Mouse (Mus musculus): Measurements from ENCODE around the gene Zfp330. TPM values are rescaled to one million over a fixed set of nuclear protein-coding genes. Genes with fewer than 3 reads are reported as not detected.
A peak's percentile ranks its signal among the peaks of the same experiment; 100 is the strongest.

Zfp330 gene
- polyA plus RNA-seq (2015; fragmentation: Nextera tagmentation; extraction: Ambion mirVana), result 77.4 and 81.2 TPM in 2 replicates

DNA sequence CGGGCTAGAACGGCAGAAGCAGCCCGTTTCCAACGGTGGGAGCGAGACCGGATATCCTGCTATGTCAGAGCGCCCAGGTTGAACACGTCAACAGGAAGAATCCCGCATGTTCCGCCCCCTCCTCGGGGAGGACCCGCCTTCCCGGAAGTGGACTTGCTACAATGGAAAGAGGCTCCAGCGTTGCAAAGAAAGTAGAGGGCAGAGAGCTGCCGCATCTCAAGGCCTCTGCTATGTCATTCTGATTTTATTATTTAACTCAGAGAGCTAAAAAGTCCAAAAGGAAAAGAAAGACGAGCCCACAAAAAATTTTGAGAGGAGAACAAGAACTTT is at the start of gene Zfp330:
Zfp330 (minus strand) TSS at position 68 of the 330 bp plus-strand sequence.
- peak within 1 kb of the TSS; percentile 86 for H3K4me2 ChIP-seq (ENCODE audit: low read length)
- no peaks in the 10 kb centered on the region for H3K27me3 ChIP-seq (replicated peaks; ENCODE audit: control insufficient read depth, insufficient read depth, low read length)
- H3K9ac ChIP-seq (ENCODE audit: low read depth, low read length), result peak within 1 kb of the TSS; percentile 97
- WGBS, result under 1% methylated on average over 16 of the region's 16 CpGs
- peak within 1 kb of the TSS; percentile 93 for H3K4me3 ChIP-seq (ENCODE audit: low read length)
- H3K27ac ChIP-seq (ENCODE audit: low read depth, low read length), result peak within 1 kb of the TSS; percentile 80
- peaks cover 12% of the 10 kb centered on the region for H3K4me1 ChIP-seq (ENCODE audit: control insufficient read depth, insufficient read depth, low read depth, low read length)
- ATAC-seq, result peak; percentile 100
- H3K9me3 ChIP-seq (ENCODE audit: control insufficient read depth, low read length), result no peaks in the 10 kb centered on the region
- peaks cover 10% of the 10 kb centered on the region for H3K36me3 ChIP-seq (ENCODE audit: control insufficient read depth, insufficient read depth, low read length)

DNA sequence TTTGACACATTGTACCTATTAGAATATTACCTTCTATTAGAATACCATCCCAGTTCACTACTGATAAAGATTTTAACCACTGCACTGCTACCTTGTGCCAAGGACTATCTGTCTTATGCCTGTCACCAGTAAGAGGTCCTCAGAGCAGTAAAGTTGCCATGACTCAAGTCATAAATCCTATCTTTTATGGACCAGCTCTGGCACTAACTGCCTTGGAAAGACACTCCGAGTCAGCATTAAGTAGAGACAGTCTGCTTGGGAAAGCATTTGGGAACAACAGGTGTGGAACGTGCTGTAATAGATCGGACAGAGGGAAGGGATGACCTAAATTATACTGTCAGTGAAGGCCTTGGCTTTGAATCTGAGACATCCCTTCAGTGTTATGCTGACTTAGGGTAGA is 4.0 kb upstream of the Zfp330 start:
- Histone ChIP-seq H3K27me3 (replicated peaks; ENCODE audit: control insufficient read depth, insufficient read depth, low read length) (no peaks in the 10 kb centered on the region), H3K9me3 (ENCODE audit: control insufficient read depth, low read length) (no peaks in the 10 kb centered on the region), H3K27ac (ENCODE audit: low read depth, low read length) (no peak overlapping the region), H3K9ac (ENCODE audit: low read depth, low read length) (no peak overlapping the region), H3K4me3 (ENCODE audit: low read length) (no peak overlapping the region), H3K4me2 (ENCODE audit: low read length) (no peak overlapping the region), H3K4me1 (ENCODE audit: control insufficient read depth, insufficient read depth, low read depth, low read length) (peaks cover 7% of the 10 kb centered on the region), H3K36me3 (ENCODE audit: control insufficient read depth, insufficient read depth, low read length) (no peaks in the 10 kb centered on the region)
- ATAC-seq, result no peak
- WGBS, result 83% methylated on average over 3 of the region's 3 CpGs

DNA sequence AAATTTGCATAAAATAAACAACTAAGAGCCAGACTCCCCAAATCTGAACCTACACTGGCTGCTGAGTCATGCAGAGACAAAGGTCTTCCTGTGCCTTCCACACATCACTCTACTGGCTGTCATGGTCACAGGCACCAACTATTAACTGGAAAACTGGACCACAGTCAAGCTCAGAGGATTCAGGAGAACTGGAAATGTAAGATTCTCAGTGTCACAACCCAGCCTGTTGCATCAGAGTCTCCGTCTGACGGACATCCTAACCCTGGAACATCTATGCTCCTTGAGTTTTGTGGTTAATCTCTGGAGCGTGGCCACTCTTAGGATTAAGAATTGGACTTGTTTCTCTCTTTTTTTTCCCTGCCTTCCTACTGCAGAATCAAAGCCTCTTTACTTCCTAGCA is 3.4 kb upstream of the Zfp330 start:
- no peak overlapping the region for H3K4me2 ChIP-seq (ENCODE audit: low read length)
- no peak overlapping the region for H3K4me3 ChIP-seq (ENCODE audit: low read length)
- H3K27ac ChIP-seq (ENCODE audit: low read depth, low read length), result no peak overlapping the region
- no peak for ATAC-seq
- peaks cover 9% of the 10 kb centered on the region for H3K4me1 ChIP-seq (ENCODE audit: control insufficient read depth, insufficient read depth, low read depth, low read length)
- no peaks in the 10 kb centered on the region for H3K9me3 ChIP-seq (ENCODE audit: control insufficient read depth, low read length)
- no peak overlapping the region for H3K9ac ChIP-seq (ENCODE audit: low read depth, low read length)
- no peaks in the 10 kb centered on the region for H3K36me3 ChIP-seq (ENCODE audit: control insufficient read depth, insufficient read depth, low read length)
- no peaks in the 10 kb centered on the region for H3K27me3 ChIP-seq (replicated peaks; ENCODE audit: control insufficient read depth, insufficient read depth, low read length)
- 86% methylated on average over 3 of the region's 3 CpGs for WGBS

DNA sequence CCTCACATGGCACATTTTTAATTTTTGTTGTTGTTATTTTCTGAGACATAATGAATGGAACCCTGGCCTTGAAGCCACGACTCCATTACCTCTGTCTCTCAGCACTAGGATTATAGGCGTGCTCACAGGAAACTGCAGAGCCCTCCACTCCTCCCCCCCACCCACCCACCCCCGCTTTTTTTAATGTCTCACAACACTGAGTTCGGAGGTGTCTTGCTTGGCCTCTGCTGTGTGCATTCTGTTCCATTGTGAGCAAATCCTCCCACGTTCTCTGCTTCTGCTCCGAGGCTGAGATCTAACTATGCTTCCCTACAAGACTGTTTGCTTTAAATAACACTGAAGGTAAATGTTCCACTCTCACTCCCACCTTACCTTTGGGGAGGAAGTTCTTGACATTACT is 522 bp upstream of the Zfp330 start:
- H3K4me2 ChIP-seq (ENCODE audit: low read length), result peak overlapping the region; percentile 72
- peaks cover 12% of the 10 kb centered on the region for H3K4me1 ChIP-seq (ENCODE audit: control insufficient read depth, insufficient read depth, low read depth, low read length)
- H3K9me3 ChIP-seq (ENCODE audit: control insufficient read depth, low read length), result no peaks in the 10 kb centered on the region
- H3K9ac ChIP-seq (ENCODE audit: low read depth, low read length), result peak overlapping the region; percentile 62
- ATAC-seq, result peak; percentile 44; the same call in 1 of the 2 replicates
- H3K4me3 ChIP-seq (ENCODE audit: low read length), result peak overlapping the region; percentile 93
- H3K27ac ChIP-seq (ENCODE audit: low read depth, low read length), result peak overlapping the region; percentile 14; the same call in 1 of the 2 replicates
- no peaks in the 10 kb centered on the region for H3K27me3 ChIP-seq (replicated peaks; ENCODE audit: control insufficient read depth, insufficient read depth, low read length)
- peaks cover 10% of the 10 kb centered on the region for H3K36me3 ChIP-seq (ENCODE audit: control insufficient read depth, insufficient read depth, low read length)
- 42% methylated on average over 6 of the region's 6 CpGs for WGBS

DNA sequence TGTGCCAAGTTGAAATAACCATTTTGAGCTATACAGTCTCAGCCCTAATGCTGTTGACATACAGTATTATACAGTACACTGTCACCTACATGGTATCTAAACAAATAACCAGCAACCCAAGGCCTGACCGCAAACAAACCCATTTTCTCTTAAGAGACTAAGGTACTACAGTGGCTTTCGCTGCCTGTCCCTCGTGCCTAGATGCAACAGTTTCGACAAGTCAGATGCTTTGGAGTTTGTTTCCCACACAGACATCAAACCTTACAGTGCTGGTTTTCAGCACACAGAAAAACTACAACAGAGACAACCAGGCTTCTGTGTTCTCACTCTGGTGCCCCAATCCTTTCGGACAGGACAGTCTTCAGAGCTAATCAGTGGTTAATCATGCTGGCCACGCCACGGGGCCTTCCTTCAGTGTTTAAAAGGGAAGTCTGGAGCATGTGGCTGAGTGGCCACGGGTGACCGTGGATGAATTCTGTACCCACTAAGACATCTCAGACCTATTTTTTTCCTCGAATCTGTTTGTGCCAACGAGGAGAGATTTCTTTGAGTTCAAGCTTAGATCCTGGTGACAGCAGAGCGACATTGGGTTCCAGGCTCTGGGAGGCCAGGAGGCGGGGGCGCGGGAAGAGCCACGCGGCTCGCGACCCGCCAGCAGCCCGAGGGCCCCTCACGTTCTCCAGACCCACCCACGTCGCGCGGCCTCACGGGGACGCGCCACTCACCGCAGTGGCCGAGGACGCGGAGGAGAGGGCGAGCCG is 448 bp downstream of the Zfp330 start:
- Histone ChIP-seq H3K27ac (ENCODE audit: low read depth, low read length) (peak overlapping the region; percentile 80), H3K36me3 (ENCODE audit: control insufficient read depth, insufficient read depth, low read length) (peaks cover 10% of the 10 kb centered on the region), H3K4me3 (ENCODE audit: low read length) (peak overlapping the region; percentile 93), H3K9ac (ENCODE audit: low read depth, low read length) (peak overlapping the region; percentile 97), H3K4me1 (ENCODE audit: control insufficient read depth, insufficient read depth, low read depth, low read length) (peaks cover 12% of the 10 kb centered on the region), H3K4me2 (ENCODE audit: low read length) (peak overlapping the region; percentile 86), H3K9me3 (ENCODE audit: control insufficient read depth, low read length) (no peaks in the 10 kb centered on the region), H3K27me3 (replicated peaks; ENCODE audit: control insufficient read depth, insufficient read depth, low read length) (no peaks in the 10 kb centered on the region)
- WGBS, result 4% methylated on average over 35 of the region's 35 CpGs
- ATAC-seq, result peak; percentile 91

DNA sequence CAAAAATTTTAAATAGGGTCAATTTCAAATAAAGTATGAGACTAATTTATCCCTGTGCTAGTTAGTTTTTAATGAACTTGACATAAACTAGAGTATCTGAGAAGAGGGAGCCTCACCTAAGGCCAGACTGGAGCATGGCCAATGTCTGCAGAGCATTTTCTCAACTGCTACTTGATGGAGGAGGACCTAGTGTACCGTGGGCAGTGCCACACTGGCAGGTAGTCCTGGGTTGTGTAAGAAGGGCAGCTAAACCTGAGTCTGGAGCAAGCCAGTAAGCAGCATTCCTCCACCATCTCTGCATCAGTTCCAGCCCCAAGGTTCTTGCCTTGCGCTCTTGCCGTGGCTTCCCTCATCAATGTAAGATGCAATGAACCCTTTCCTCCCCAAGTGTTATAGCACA is 3.1 kb downstream of the Zfp330 start:
- 88% methylated on average over 3 of the region's 3 CpGs for WGBS
- no peak for ATAC-seq
- Histone ChIP-seq H3K4me3 (ENCODE audit: low read length) (no peak overlapping the region), H3K9ac (ENCODE audit: low read depth, low read length) (no peak overlapping the region), H3K4me2 (ENCODE audit: low read length) (no peak overlapping the region), H3K4me1 (ENCODE audit: control insufficient read depth, insufficient read depth, low read depth, low read length) (peaks cover 12% of the 10 kb centered on the region), H3K27me3 (replicated peaks; ENCODE audit: control insufficient read depth, insufficient read depth, low read length) (no peaks in the 10 kb centered on the region), H3K27ac (ENCODE audit: low read depth, low read length) (no peak overlapping the region), H3K9me3 (ENCODE audit: control insufficient read depth, low read length) (no peaks in the 10 kb centered on the region), H3K36me3 (ENCODE audit: control insufficient read depth, insufficient read depth, low read length) (peaks cover 26% of the 10 kb centered on the region)

DNA sequence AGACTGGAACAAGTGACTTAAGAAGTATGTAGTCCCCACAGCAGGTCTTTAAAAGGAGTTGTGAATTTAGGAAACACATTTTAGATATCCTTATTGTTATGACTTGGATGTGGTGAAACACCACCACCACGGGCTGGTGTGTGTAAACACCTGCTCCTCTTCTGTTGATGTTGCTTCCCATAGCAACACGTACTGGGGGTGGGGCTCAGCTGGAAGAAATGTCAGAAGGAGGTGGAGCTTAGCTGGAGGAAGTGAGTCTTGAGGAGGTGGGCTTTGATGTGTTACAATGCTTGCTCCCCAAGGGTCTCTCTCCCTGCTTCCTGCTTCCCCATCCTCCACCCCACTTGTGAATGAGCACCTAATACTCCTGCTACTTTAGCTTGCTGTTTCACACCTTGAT is 14.9 kb downstream of the Zfp330 start:
- H3K9me3 ChIP-seq (ENCODE audit: control insufficient read depth, low read length), result peaks cover 3% of the 10 kb centered on the region; the same call in 1 of the 2 replicates
- peaks cover 13% of the 10 kb centered on the region for H3K36me3 ChIP-seq (ENCODE audit: control insufficient read depth, insufficient read depth, low read length)
- no peaks in the 10 kb centered on the region for H3K4me1 ChIP-seq (ENCODE audit: control insufficient read depth, insufficient read depth, low read depth, low read length)
- no peak overlapping the region for H3K27ac ChIP-seq (ENCODE audit: low read depth, low read length)
- no peak for ATAC-seq
- H3K4me3 ChIP-seq (ENCODE audit: low read length), result no peak overlapping the region
- 49% methylated on average over 2 of the region's 2 CpGs for WGBS
- H3K9ac ChIP-seq (ENCODE audit: low read depth, low read length), result no peak overlapping the region
- no peak overlapping the region for H3K4me2 ChIP-seq (ENCODE audit: low read length)
- H3K27me3 ChIP-seq (replicated peaks; ENCODE audit: control insufficient read depth, insufficient read depth, low read length), result no peaks in the 10 kb centered on the region

DNA sequence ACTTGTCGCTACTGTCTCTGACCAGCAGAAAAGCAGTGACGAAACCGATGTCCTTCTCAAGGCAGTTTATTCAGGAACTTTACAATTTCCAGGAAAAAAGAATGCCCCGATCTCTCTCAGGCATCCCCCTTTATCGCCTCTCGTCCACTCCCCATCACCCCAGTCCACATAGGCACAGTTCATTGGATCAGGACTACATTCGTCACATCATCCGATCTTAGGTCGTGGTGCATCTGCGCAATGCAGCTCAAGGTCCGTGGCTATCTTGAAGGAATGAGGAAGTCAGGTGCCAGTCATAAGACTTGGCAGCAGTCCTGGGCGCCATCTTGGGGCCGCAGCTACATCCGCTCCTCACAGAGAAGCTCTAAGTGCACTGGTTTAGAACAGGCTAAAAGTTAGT is 19.0 kb downstream of the Zfp330 start:
- 96% methylated on average over 14 of the region's 14 CpGs for WGBS
- H3K27ac ChIP-seq (ENCODE audit: low read depth, low read length), result no peak overlapping the region
- no peaks in the 10 kb centered on the region for H3K4me1 ChIP-seq (ENCODE audit: control insufficient read depth, insufficient read depth, low read depth, low read length)
- H3K27me3 ChIP-seq (replicated peaks; ENCODE audit: control insufficient read depth, insufficient read depth, low read length), result no peaks in the 10 kb centered on the region
- ATAC-seq, result no peak
- H3K9me3 ChIP-seq (ENCODE audit: control insufficient read depth, low read length), result peaks cover 3% of the 10 kb centered on the region
- H3K9ac ChIP-seq (ENCODE audit: low read depth, low read length), result no peak overlapping the region
- no peaks in the 10 kb centered on the region for H3K36me3 ChIP-seq (ENCODE audit: control insufficient read depth, insufficient read depth, low read length)
- H3K4me3 ChIP-seq (ENCODE audit: low read length), result no peak overlapping the region
- H3K4me2 ChIP-seq (ENCODE audit: low read length), result no peak overlapping the region

DNA sequence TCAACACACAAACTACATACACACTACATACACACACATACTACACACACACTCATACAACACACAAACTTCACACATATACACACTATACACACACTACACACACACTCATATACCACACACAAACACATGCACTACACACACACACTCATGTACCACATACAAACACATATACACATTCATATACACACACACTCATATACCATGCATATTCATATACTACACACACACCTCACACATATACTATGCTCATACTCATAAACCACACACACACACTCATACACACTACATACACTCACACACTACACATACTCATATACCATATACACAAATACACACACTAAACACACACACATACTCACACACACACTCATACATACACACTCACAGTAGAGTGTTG is 27.3 kb downstream of the Zfp330 start:
- no peak overlapping the region for H3K9ac ChIP-seq (ENCODE audit: low read depth, low read length)
- H3K36me3 ChIP-seq (ENCODE audit: control insufficient read depth, insufficient read depth, low read length), result no peaks in the 10 kb centered on the region
- H3K4me3 ChIP-seq (ENCODE audit: low read length), result no peak overlapping the region
- no peak for ATAC-seq
- H3K9me3 ChIP-seq (ENCODE audit: control insufficient read depth, low read length), result peaks cover 3% of the 10 kb centered on the region
- H3K4me1 ChIP-seq (ENCODE audit: control insufficient read depth, insufficient read depth, low read depth, low read length), result no peaks in the 10 kb centered on the region
- no peak overlapping the region for H3K4me2 ChIP-seq (ENCODE audit: low read length)
- H3K27me3 ChIP-seq (replicated peaks; ENCODE audit: control insufficient read depth, insufficient read depth, low read length), result no peaks in the 10 kb centered on the region
- H3K27ac ChIP-seq (ENCODE audit: low read depth, low read length), result no peak overlapping the region

All from hindbrain, embryonic 16.5 days (tissue).